Mouse (Mus musculus): ENCODE results near the gene Hbb-bh2.
"Not testable (repeated sequence)": the region's sequence is repeated elsewhere in the genome, so short reads cannot be mapped to it uniquely, and the experiment has no call there.

Gene Hbb-bh2

DNA sequence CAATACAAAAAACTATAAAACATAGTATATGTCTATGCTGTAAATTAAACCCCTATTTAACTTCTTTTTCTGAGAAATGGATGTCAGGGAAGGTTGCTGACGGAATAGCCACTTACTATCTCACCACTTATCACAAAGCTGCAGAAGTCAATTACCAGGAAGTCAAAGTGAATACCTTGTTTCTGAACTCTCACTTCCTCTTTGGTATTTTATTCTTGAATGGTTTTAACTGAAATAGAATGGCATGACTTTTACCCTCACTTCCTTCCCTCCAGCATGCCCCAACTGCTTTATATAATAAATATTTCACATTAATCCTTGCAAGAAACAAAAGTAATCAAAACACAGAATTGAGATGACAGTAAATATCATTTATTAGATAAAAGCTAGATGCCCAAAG, 28.1 kb downstream of the Hbb-bh2 start:
- no peak for DNase-seq (ENCODE audit: inconsistent ontology term)

DNA sequence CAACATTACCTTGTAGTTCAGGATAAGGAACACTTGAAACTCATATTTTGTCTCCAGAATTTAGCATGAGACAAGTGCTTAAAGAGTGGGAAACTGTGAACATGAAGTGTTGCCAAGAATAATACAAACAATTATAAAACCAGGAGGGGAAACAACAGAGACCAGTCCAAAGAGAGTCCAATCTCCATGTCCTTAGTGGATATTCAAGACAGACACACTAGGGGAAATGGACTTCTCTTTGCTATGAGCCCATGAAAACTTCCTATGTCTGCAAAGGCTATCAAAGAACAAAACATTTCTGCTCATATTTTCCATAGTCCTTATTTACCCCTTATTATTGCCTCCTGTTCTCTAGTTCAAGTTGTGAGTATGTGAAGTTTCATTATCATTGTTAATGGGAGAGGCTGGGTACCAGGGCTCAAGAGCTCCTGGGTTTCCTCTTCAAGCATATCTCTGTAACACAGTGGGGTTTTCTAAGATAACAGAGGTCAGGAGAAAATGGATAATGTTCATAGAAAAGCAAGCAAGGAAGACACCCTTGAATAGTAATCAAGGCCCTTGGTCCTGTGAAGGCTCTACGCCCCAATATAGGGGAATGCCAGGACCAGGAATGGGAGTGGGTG, 29.0 kb downstream of the Hbb-bh2 start:
- DNase-seq (ENCODE audit: inconsistent ontology term) = no peak

DNA sequence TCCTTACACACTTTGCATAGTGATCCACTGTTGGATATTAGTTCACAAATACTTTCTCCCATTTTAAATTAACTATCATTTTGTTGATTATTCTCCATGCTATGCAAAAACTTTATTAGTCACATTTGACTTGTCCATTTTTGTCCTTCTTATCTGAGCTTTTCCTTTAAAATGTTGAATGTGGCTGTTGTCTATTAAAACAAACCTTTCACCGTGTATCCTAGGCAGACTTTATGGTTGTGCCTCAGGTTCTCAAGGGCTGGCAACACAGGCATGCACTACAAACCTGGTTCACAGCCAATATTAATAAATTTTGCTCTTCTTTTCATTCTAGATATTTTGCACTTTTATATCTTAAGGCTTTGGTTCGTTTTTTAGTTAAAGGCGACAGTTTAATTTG, 29.6 kb downstream of the Hbb-bh2 start:
- no peak for DNase-seq (ENCODE audit: inconsistent ontology term)

DNA sequence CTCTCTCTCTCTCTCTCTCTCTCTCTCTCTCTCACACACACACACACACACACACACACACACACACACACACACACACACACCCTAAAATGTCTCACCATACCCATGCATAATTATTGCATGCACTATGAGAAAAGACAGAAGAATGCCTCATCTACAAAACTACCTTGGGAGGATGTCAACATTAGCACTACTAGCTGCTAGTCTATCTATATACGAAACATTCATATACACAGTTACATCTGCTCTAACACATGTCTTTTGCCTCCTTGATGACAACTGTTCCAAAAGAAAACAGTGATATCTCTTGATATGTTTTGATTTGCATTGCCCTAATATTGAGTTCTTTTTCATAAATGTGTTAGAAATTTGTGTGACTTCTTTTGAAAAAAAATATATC, 30.0 kb downstream of the Hbb-bh2 start:
- DNase-seq (ENCODE audit: inconsistent ontology term) = no peak

DNA sequence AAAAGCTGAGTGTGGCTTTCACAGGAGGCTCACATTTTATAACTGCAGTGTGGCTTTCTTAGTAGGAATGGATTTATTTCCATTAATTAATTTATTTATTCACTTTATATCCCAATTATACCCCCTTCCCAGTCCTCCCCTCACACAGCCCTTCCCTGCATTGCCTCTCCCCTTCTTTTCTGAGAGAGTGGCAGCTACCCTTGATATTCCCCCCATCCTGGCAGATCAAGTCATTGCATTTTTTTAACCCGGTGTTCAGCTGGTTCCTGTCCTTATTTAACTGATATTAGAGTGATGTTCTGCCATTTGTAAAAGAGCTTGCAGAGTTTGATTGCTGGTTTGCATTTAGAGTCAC, 30.5 kb downstream of the Hbb-bh2 start:
- no peak for DNase-seq (ENCODE audit: inconsistent ontology term)

DNA sequence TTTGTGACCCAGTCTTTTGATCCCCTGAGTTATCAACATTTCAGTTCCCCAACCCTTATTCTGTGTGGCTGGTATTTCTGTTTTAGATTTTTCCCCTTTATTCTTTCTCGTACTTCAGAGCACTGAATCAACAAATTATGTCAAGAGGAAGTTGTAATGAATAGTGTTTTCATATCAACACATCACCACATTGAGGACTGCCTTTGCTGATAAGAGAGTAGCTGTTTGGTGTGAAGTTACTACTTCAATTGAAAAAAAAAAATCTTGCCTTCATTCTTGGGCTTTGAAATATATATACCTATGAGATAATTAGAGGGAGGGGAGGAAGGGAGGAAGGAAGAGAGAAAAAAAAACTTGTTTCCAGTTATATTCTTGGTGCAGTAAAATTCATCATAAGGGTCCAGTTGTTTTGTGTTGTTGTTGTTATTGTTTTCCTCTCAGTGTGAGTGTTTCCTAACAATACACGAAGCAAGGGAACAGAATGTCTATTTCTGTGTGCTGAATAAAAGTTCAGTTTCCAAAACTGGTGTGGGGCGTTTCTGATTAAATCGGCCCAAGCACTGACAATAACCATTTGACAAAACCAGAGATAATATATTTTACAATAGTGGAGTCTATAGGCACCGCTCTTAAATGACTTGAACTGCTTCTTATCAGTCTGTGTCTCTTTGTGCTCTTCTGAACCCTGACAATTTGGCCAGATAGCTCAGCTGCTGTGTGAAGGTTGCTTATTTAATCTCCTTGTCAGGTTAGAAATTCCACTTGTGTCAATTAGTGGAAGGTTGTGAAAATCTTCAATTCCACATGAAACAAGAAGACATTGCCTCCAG, 31.1 kb downstream of the Hbb-bh2 start:
- DNase-seq (ENCODE audit: inconsistent ontology term) = no peak

DNA sequence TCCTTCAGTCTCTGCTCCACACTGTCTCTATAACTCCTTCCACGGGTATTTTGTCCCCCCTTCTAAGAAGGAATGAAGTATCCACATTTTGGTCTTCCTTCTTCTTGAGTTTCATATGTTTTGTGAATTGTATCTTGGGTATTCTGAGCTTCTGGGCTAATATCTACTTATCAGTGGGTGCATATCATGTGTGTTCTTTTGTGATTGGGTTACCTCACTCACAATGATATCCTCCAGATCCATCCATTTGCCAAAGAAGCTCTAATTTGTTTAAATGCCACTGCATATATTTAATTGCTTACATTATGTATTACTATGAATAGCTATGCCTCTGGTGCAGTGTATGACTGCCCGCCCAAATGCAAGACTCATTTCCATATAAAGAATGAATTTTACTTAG, 32.2 kb downstream of the Hbb-bh2 start:
- DNase-seq (ENCODE audit: inconsistent ontology term) = not testable (repeated sequence)

DNA sequence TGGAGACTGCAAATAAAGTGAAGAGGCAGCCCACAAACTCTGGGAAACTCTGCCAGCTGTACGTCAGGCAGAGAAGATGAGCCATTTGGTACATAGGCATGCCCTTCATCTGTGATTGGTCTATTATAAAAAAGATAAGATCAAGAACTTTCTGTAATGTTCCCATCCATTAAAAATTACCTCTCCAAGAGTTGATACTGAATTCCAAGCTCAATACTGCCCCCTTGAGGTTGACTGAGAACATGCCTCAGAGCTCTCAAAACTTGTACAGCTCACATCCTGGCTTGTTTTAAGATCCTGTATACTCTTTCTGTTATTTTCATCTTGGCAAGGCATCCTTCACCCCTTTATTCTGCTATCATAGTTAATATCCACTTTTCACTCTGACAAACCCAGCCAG, 33.5 kb downstream of the Hbb-bh2 start:
- DNase-seq (ENCODE audit: inconsistent ontology term) = peak; percentile 0

DNA sequence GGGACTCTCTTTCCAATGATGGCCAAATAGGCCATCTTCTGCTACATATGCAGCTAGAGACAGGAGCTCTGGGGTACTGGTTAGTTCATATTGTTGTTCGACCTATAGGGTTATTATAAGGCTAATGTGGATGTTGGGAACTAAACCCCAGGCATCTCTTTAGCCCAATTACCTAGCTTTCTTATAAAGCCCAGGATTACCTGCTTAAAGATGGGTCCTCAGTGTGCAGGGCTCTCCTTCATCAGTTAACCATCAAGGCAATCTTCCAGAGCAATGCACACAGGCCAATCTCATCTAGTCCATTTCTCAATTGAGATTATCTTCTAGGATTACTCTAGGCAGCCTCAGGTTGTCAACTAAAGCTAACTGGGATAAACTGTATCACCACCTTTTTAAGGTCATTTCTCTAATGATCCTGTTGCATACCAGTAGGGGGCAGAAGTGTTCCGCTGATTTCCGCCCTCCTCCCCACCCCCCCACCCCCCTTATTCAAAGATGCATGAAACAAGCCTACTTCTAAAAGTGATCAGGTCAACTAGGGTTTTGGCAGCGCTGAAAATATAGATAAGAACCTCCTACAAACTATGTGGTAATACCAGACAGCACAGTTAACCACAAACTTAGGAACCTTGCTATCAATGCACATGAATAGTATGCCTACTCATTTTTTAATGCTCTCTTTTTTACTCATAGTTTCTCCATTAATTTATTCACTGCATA, 47.5 kb downstream of the Hbb-bh2 start:
- no peak for DNase-seq (ENCODE audit: inconsistent ontology term)

DNA sequence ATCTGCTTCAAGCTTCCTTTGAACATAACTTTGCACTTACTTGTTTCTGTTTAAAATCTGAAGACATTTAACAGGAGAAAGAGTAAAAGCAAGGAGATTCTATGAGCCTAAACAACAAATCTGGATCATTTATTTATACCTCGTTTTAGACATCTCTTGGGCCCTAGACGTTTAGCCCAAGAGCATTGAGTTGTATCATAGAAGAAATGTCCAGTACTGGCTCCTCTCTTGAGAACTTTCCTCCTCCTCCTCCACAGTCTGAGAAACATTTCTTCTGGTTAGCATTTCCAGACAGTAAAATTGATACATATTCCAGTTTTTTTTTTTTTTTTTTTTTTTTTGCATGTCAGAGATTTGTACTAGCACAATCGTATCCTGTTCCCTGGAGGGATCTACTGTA, 48.6 kb downstream of the Hbb-bh2 start, which contains the start of gene Olfr67:
TSS of gene Olfr67 (minus strand) at position 101 of the 400 bp plus-strand sequence.
- DNase-seq (ENCODE audit: inconsistent ontology term) = no peak

Data from Muller cell, postnatal 12 days (primary cell).